In genomic region chr15:52108761-52109160, GRCm38 (mm10) we compare ENCODE assay signal across 16 mouse cellular contexts.
"Had no signal": no experiment of that assay in that cellular context is flagged by ENCODE, and none has a peak within 500 bp of the region (broad histone marks: within the 10 kb centered on the region; RNA-seq: fewer than 3 reads in every experiment).

No protein-coding gene starts in this region.

- H3K4me3 ChIP-seq: neural tube, embryonic 13.5 days; neural tube, embryonic 15.5 days; stomach, embryonic 15.5 days had no signal

- DNase-seq: retina, postnatal 1 day; right cerebral cortex, adult 18-20 months; right cerebral cortex, postnatal 14 days; right cerebral cortex, postnatal 25 days; right cerebral cortex, postnatal 4 days; spleen, adult 18-20 months; thymus, adult 18-20 months; thymus, adult 2 months; thymus, postnatal 14 days; thymus, postnatal 25 days; thymus, postnatal 36 days; thymus, postnatal 4 days had no signal

- H3K36me3 ChIP-seq: neural tube, embryonic 13.5 days; neural tube, embryonic 15.5 days; stomach, embryonic 15.5 days had no signal

- H3K4me2 ChIP-seq: neural tube, embryonic 13.5 days; neural tube, embryonic 15.5 days; stomach, embryonic 15.5 days had no signal

- H3K9ac ChIP-seq: neural tube, embryonic 13.5 days; neural tube, embryonic 15.5 days; stomach, embryonic 15.5 days had no signal

- H3K27ac ChIP-seq: neural tube, embryonic 13.5 days; neural tube, embryonic 15.5 days; stomach, embryonic 15.5 days; stomach, postnatal 0 days had no signal

- H3K27me3 ChIP-seq: neural tube, embryonic 13.5 days; neural tube, embryonic 15.5 days; stomach, embryonic 15.5 days had no signal

- H3K9me3 ChIP-seq: neural tube, embryonic 13.5 days; neural tube, embryonic 15.5 days; stomach, embryonic 15.5 days had no signal

- H3K4me1 ChIP-seq: neural tube, embryonic 13.5 days; neural tube, embryonic 15.5 days; stomach, embryonic 15.5 days had no signal
